Mouse (Mus musculus) heart, adult 2 months (tissue): ENCODE data around the gene Chac1. TPM values are rescaled to one million over a fixed set of nuclear protein-coding genes. Genes with fewer than 3 reads are reported as not detected.

Source experiments
- DNase-seq, 2 experiments: peaks; one replicate each; pipeline ENCODE4 v3.0.0; 2021
- H3K27ac ChIP-seq: fragments of 200-600 bp; 2 replicates; pipeline ENCODE4 v1.8.1; 2022
- H3K27me3 ChIP-seq: fragments of 200-500 bp; 2 replicates; pipeline ENCODE4 v1.6.1; 2012; ENCODE audit warnings: mild to moderate bottlenecking, low read length, inconsistent platforms, mixed read lengths; ENCODE audit not compliant: control insufficient read depth, insufficient read depth
- H3K36me3 ChIP-seq: fragments of 200-500 bp; 2 replicates; pipeline ENCODE4 v1.6.1; 2012; ENCODE audit warnings: low read length, inconsistent platforms; ENCODE audit not compliant: control insufficient read depth, insufficient read depth
- H3K4me1 ChIP-seq: fragments of 200-500 bp; 2 replicates; pipeline ENCODE4 v1.6.1; 2011; ENCODE audit warnings: low read length; ENCODE audit not compliant: control insufficient read depth, insufficient read depth
- H3K4me3 ChIP-seq: fragments of 200-600 bp; 2 replicates; pipeline ENCODE4 v1.8.1; 2022
- H3K79me2 ChIP-seq: fragments of 200-500 bp; replicated peaks from 2 replicates; pipeline ENCODE4 v1.6.1; 2012; ENCODE audit warnings: mild to moderate bottlenecking, inconsistent platforms, low read length, moderate library complexity, mixed read lengths; ENCODE audit not compliant: control insufficient read depth, insufficient read depth
- H3K9ac ChIP-seq: fragments of 200-500 bp; 2 replicates; pipeline ENCODE4 v1.6.1; 2012; ENCODE audit warnings: low read depth, mild to moderate bottlenecking, control low read depth, inconsistent platforms, low read length, mixed read lengths
- CTCF ChIP-seq: fragments of 200-600 bp; IDR thresholded peaks from 2 replicates; pipeline ENCODE4 v1.8.1; 2022; ENCODE audit warnings: antibody characterized with exemption, mild to moderate bottlenecking, moderate library complexity
- EP300 ChIP-seq: fragments of 200-500 bp; IDR thresholded peaks from 2 replicates; pipeline ENCODE4 v1.6.1; 2011; ENCODE audit warnings: low read depth, low read length, control low read depth; ENCODE audit not compliant: insufficient read depth
- POLR2A ChIP-seq: fragments of 200-500 bp; IDR thresholded peaks from 2 replicates; pipeline ENCODE4 v1.6.1; 2011; ENCODE audit warnings: mild to moderate bottlenecking, low read depth, low read length, control low read depth; ENCODE audit not compliant: insufficient read depth
- WGBS: fragments of 180-500 bp; shearing (Covaris S2); methylation state at CpG from one replicate; pipeline ENCODE4 v1.1.7; 2018; 5-methylcytosine and 5-hydroxymethylcytosine counted together
- intact Hi-C: fragments of 180-260 bp; cut with DNase I; formaldehyde crosslinking; loops from one replicate; pipeline ENCODE4 v1.15.1; 2025
- polyA plus RNA-seq: library from polyadenylated mRNA; depleted of rRNA; stranded (reverse); fragments of >200 nt; gene quantifications from 2 replicates; pipeline ENCODE4 v1.2.3, GENCODE M21; 2012
- total RNA-seq, 2 experiments: library from RNA; stranded (reverse); gene quantifications; 2 replicates each; pipeline ENCODE4 v1.2.3; 2021

The Chac1 gene
- total and polyA plus RNA-seq, 3 experiments = 5.6 to 13.7 (median 8.1) TPM

DNA sequence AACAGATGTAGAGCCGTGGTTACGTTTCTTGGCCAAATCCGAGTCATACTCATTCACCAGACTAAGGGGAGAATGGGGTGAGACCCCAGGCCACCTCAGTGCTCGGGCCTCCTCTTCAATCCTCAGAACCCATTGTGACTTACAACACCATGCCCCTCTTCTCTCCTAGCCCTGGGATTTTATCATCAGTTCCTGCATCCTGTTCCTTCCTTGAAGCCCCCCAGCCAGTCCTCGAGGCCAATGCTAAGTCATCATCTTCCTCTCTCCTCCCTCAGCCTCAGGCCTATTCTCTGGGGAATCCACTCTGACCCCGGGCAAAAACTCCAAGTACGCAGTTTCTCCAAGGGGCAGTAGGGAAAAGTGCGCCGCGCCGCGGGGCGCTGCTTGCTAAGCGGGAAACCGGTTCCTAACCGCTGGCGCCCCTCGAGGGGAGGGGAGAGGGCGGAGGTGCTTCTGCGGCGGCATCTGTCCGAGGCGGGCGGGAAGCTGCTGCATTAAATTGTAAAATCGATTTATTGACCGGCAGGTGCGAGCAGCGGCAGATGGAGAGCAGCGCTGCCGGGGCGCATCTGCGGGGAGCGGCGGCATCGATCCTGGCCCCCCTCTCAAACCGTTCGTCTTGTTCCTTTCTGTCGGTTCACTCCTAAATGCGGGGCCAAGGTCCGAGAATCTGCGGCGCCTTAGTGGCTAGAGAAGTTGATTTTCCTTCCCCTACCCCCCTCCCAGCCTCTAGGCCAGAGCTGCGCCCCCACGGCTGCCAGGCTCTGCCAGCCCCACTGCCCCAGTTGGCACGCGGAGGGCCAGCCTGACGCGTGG lies 29.1 kb upstream of the Chac1 start:
- H3K36me3 ChIP-seq = no peaks in the 10 kb centered on the region
- H3K79me2 ChIP-seq = no peaks in the 10 kb centered on the region
- WGBS = 18% methylated on average over 48 of the region's 48 CpGs
- peak in 1 of 2 experiments; percentile 34 for DNase-seq
- H3K27me3 ChIP-seq = peaks cover 6% of the 10 kb centered on the region; the same call in 1 of the 2 replicates
- intact Hi-C loops = no loop called here
- H3K4me1 ChIP-seq = peaks cover 13% of the 10 kb centered on the region
- H3K4me3 ChIP-seq = peak overlapping the region; percentile 36
- TF ChIP-seq EP300 = no peak
- TF ChIP-seq POLR2A = no peak
- TF ChIP-seq CTCF = no peak
- H3K27ac ChIP-seq = 0 out of 2 replicates have a peak overlapping the region, but pooled peaks have one; percentile 12
- peak overlapping the region; percentile 54 for H3K9ac ChIP-seq

DNA sequence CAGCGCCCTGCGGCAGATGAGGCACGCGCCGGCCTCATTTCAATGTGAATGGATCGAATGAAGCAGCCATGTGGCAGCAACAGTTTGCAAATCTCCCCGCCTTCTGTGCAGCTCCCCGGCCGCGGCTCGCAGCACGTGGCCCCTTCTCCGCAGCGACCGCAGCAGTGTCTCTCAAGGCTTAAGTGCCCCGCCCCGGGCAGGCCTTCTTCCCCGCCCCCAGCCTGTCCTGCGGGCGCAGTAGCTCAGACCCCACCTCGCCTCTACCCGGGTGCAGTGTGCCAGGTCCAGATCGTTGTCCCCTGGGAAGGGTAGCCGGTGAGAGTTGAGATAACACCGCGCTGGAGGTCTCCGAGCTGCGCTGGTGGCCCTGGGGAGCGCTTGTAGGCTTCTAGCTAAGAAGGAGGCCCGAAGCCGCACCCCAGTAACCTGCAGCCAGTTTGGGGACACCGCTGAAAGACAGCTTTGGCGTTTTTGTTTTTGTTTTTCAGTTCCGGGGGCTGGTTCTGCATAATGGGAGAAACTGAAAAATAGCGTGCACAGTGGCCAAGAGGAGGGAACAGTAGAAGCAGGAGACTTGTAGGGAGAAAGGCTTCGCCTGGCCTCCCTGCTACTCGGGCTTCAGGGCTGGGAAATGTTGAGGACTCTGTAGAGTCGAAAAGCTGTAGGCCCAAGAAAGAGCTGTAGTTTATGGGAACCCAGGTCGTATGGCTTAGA lies 28.3 kb upstream of the Chac1 start:
- H3K27me3 ChIP-seq = peaks cover 6% of the 10 kb centered on the region; the same call in 1 of the 2 replicates
- peak overlapping the region; percentile 20; the same call in 1 of the 2 replicates for H3K27ac ChIP-seq
- H3K4me1 ChIP-seq = peaks cover 13% of the 10 kb centered on the region
- intact Hi-C loops = no loop called here
- no peaks in the 10 kb centered on the region for H3K79me2 ChIP-seq
- H3K9ac ChIP-seq = peak overlapping the region; percentile 59
- peak; percentile 56 to 61 for DNase-seq
- 25% methylated on average over 39 of the region's 39 CpGs for WGBS
- no peak for TF ChIP-seq POLR2A
- TF ChIP-seq CTCF = no peak
- TF ChIP-seq EP300 = no peak
- H3K4me3 ChIP-seq = peak overlapping the region; percentile 36
- H3K36me3 ChIP-seq = no peaks in the 10 kb centered on the region

DNA sequence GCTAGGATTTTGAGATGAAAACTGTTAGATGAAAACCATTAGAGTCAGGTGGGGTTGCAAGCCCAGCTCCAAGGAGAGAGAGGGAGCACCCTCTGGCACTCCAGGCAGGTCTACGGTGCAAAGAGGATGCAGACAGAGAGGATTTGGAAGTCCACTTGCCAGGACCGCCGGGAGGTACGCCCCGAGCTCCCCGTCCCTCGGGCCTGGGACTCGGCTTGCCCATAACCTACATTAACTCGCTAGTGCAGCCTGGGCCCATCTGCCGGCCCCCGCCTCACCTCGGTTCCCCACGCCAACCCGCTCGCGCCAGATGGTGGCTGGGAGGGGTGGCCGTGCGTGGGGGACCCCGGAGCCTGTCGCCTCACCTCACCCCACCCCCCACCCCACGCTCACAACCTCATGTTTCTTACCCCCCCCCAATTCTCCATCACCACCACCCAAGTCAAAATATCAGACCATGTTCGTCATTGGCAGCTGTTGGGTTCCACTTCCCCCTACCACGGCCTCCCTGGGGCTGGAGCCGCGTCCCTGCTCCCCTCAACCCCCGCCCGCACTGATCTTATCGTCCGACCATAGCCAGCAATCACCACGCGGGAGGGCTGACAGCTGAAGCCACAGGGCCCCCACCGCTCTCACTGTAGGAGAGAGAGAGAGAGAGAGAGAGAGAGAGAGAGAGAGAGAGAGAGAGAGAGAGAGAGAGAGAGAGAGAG lies 27.0 kb upstream of the Chac1 start:
- Histone ChIP-seq H3K27me3 (peaks cover 6% of the 10 kb centered on the region; the same call in 1 of the 2 replicates), H3K79me2 (no peaks in the 10 kb centered on the region; the same call in 1 of the 2 replicates), H3K4me1 (peaks cover 8% of the 10 kb centered on the region; the same call in 1 of the 2 replicates), H3K4me3 (no peak overlapping the region), H3K36me3 (no peaks in the 10 kb centered on the region; the same call in 1 of the 2 replicates), H3K27ac (no peak overlapping the region), H3K9ac (peak overlapping the region; percentile 5; the same call in 1 of the 2 replicates)
- DNase-seq = peak in 1 of 2 experiments; percentile 27
- 48% methylated on average over 32 of the region's 32 CpGs for WGBS
- TF ChIP-seq CTCF (no peak), POLR2A (no peak), EP300 (no peak)
- intact Hi-C loops = no loop called here

DNA sequence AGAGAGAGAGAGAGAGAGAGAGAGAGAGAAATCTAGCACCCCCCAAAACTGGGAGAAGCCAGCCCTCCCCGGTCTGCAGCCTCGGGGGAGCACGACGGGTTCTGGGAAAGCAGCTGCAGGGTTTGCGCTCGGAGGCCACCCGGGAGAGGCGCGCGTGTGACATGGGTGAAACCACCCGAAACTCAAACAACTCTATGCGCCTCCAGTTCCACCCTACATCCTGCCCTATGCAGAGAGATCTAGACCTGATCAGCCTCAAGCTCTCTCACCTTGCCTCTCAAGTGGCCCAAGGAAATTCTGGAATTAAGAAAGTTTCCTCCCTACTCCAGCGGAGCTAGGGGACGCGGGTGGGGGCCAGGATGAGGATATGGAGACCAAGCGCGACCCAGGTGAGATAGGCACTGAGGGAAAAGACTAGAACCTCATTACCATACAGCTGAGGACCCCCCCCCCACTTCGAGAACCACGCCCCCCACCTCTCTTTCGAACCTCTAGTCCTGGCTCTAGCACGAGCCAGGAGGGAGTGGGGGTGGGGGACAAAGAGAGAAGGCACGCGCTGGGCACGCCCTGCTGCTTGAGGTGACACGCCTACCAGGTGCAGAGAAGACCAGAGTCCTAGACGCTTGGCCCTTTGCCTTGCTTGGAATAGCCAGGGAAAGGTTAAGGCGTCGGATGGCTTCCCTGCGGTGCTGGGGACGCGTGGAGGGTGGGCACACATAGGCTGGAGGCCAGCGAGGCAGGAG lies 26.3 kb upstream of the Chac1 start:
- WGBS = 5% methylated on average over 32 of the region's 32 CpGs
- H3K4me3 ChIP-seq = peak overlapping the region; percentile 81
- H3K36me3 ChIP-seq = no peaks in the 10 kb centered on the region; the same call in 1 of the 2 replicates
- peak overlapping the region; percentile 94 for H3K27ac ChIP-seq
- DNase-seq = peak; percentile 27 to 40
- H3K27me3 ChIP-seq = peaks cover 6% of the 10 kb centered on the region; the same call in 1 of the 2 replicates
- no peaks in the 10 kb centered on the region; the same call in 1 of the 2 replicates for H3K79me2 ChIP-seq
- H3K9ac ChIP-seq = peak overlapping the region; percentile 66
- H3K4me1 ChIP-seq = peaks cover 8% of the 10 kb centered on the region; the same call in 1 of the 2 replicates
- TF ChIP-seq POLR2A (no peak), CTCF (no peak), EP300 (no peak)
- intact Hi-C loops = no loop called here

DNA sequence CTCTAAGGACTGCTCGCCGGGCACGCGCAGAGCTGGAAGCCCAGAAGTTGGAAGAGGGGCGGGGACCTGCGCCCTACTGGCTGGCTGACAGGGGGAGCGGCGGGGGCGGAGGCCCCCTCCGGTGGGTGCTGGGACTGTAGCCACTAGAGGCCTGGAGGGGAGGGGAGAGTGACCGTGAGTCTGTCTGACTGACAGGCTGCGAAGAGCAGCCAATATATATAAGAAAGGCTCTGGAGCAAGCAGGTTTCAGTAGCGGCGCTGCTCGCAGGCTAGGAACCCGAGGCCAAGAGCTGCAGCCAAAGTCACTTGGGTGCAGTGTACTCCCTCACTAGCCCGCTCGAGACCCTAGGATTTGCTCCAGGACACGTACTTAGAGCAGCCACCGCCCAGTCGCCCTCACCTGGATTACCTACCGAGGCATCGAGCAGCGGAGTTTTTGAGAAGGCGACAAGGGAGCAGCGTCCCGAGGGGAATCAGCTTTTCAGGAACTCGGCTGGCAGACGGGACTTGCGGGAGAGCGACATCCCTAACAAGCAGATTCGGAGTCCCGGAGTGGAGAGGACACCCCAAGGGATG lies 25.4 kb upstream of the Chac1 start, which contains the start of gene Dll4:
TSS of gene Dll4 (plus strand) at position 217 of the 576 bp plus-strand sequence.
- peak; percentile 84 for DNase-seq
- Histone ChIP-seq H3K27ac (peak within 1 kb of the TSS; percentile 94), H3K79me2 (peaks cover 2% of the 10 kb centered on the region; the same call in 1 of the 2 replicates), H3K4me1 (peaks cover 8% of the 10 kb centered on the region), H3K4me3 (peak within 1 kb of the TSS; percentile 81), H3K27me3 (peaks cover 6% of the 10 kb centered on the region; the same call in 1 of the 2 replicates), H3K9ac (peak within 1 kb of the TSS; percentile 77), H3K36me3 (no peaks in the 10 kb centered on the region; the same call in 1 of the 2 replicates)
- intact Hi-C loops = loop anchor here (2.0 kb wide), 1 partner anchor 13 kb away; no protein-coding TSS in a partner anchor
- under 1% methylated on average over 33 of the region's 33 CpGs for WGBS
- TF ChIP-seq CTCF (peak; percentile 71), EP300 (peak; percentile 61; the same call in 1 of the 2 replicates), POLR2A (peak; percentile 99)
